Mouse (Mus musculus) spleen, adult 18-20 months (tissue): ENCODE measurements around the gene Mum1.
"Not testable (repeated sequence)": the region's sequence is repeated elsewhere in the genome, so short reads cannot be mapped to it uniquely, and the experiment has no call there.

ENCODE experiments used
- DNase-seq, 2 experiments: peaks; one replicate each; pipeline ENCODE4 v3.0.0; 2022; ENCODE audit warnings: mixed read lengths in 2 of 2

Mum1 gene

GRCm38 (mm10) chr10:80208841-80209371 is 17.3 kb upstream of the Mum1 start:
- no peak for DNase-seq

GRCm38 (mm10) chr10:80211547-80212103 is 14.6 kb upstream of the Mum1 start:
- not testable (repeated sequence) for DNase-seq

GRCm38 (mm10) chr10:80215048-80215772 is 11.0 kb upstream of the Mum1 start:
- DNase-seq: no peak

DNA sequence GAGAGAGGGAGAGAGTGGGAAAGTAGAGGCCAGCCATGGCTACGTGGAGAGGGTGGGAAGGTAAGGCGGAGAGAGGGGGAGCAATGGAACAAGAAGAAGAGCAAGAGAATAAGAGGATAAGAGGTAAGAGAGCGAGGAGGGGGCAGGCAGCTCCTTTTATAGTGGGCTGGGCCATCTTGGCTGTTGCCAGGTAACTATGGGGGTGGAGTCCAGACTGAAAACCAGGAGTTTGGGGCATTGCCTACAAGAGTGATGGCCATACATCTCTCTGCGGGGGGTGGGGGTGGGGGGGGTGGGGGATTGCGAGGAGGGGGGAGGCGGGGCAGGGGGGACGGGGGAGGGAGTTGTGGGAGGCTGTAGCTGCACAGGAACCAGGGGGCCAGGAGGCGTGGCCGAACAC is 5.6 kb upstream of the Mum1 start:
- DNase-seq: no peak

DNA sequence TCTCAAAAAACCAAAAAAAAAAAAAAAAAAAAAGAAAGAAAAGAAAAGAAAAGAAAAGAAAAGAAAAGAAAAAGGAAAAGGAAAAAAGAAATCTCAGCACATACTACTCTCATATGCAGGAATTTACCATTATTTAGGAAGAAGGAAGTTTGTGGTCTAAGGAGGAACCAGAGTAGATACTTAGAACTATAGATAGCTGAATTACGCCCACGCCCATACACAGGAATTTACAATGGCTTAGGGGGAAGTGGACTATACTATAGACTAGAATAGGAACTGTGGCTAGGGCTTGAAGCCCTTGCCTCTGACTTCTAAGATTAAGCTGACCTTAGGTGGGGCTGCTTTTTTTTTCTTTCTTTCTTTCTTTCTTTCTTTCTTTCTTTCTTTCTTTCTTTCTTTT is 3.1 kb upstream of the Mum1 start:
- not testable (repeated sequence) for DNase-seq

GRCm38 (mm10) chr10:80226071-80226415 is 191 bp upstream of the Mum1 start:
- no peak for DNase-seq

GRCm38 (mm10) chr10:80227166-80227539 is 919 bp downstream of the Mum1 start:
- no peak for DNase-seq

DNA sequence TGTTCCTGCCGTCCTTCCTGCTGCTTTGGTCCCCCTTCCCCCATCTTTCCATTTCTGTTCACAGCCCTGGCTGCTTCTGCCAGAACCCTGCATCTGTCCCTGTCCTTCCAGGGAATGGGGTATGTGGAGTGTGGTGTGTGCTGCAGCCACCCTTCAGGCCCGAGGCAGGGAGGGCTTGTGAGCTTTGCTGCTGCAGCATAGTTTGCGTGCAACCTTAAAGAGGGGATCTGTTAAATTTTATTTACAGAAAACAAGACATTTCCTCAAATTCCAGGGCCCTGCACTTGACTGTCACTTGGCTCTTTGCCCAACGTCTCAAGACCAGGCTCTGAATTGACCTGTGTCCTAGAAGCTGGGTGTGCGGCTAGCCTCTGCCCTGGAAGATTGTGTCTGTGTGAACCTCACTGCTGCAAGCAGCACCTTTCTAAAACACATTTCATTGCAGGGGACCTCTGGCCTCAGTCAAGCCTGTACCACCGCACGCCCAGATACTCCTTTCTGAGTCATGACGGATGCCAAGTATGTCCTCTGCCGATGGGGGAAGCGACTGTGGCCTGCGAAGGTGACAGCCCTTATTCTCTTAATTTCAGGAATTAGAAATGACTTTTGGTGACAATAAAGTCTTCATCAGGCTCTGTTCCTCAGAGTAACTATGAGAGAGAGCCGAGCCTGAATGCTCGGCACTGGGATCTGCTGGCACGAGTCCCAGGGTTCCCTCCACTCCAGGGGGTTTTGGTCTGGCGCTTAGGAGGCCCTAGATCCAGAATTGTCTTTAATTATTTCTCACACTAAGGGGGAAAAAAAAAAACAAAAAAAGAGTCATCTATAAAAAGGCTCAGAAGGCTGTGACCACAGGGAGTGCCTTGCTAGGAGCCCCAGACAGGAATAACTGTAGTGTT is 1.9 kb downstream of the Mum1 start:
- no peak for DNase-seq

GRCm38 (mm10) chr10:80236145-80236825 is 10.1 kb downstream of the Mum1 start:
- DNase-seq: no peak

- no peak for DNase-seq
These were observed 10.8 kb downstream of the Mum1 start for GRCm38 (mm10) chr10:80237020-80237419.

- DNase-seq: no peak
These were observed 12.1 kb downstream of the Mum1 start for GRCm38 (mm10) chr10:80238306-80238705.

DNA sequence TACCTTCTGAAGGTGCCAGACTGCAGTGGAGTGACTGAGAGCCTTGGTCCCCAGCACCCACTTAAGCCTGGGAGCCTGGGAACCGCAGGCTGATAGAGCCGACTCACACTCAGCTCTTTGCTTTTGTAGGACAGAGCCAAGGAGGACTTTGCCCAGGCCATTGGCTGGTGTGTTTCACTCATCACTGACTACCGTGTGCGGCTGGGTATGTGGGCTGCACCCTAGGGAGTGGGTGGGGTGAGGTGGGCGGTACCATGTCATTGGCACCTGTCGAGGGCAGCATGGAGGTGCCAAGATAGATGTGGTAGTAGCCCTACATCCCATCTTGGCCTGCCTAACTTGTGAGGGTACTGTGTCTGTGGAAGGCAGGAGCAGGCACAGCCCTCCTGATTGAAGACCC is 13.6 kb downstream of the Mum1 start:
- no peak for DNase-seq

- no peak for DNase-seq
These were observed 15.9 kb downstream of the Mum1 start for GRCm38 (mm10) chr10:80242088-80242487.

- no peak for DNase-seq
These were observed 16.4 kb downstream of the Mum1 start for GRCm38 (mm10) chr10:80242607-80243006.

- no peak for DNase-seq
These were observed 18.7 kb downstream of the Mum1 start for GRCm38 (mm10) chr10:80244791-80245399.

DNA sequence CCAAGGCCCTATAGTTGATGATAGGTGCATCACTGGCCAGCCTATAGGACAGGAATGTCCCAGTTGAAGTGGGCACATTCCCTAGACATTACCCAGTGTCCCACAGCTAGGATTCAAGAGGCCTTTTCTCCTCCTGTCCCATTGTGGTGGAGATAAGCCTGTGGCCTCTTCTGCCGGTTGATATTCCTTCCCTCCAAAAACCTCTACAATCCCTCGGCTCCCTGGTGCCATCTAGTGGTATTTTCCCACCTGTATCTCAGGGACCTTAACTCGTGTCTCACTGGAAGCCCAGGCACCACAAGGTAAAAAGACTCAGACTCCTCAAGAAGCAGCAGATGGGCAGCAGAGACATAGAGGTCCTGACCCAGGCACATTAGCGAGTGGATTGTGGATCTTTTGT is 19.4 kb downstream of the Mum1 start:
- peak; percentile 52 to 75 for DNase-seq

DNA sequence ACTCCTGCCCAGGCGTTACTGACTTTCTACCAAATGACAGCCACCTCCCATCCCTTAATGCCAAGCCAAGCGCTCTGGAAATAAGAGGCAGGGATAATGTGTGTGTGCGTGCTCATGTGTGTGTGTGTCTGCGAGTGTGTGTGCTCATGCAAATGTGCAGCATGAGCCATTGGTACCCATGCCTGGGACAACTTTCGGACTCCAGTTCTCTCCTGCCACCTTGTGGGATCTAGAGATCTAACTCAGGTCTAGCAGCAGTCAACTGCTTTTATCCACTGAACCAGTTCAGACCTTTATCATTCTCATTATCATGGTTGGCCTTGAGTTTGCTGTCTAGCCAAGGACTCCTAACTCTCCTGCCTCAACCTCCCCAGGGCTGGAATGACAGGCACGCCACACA is 21.6 kb downstream of the Mum1 start:
- no peak for DNase-seq

- DNase-seq: not testable (repeated sequence)
These were observed 22.2 kb downstream of the Mum1 start for GRCm38 (mm10) chr10:80248437-80248836.

- DNase-seq: peak; percentile 90 to 91
These were observed 22.9 kb downstream of the Mum1 start, which contains the start of gene Ndufs7 for GRCm38 (mm10) chr10:80248971-80249640. Gene Ndufs7 (plus strand): TSS chr10:80249121.

- DNase-seq: no peak
These were observed 23.8 kb downstream of the Mum1 start for GRCm38 (mm10) chr10:80250059-80250458.

- no peak for DNase-seq
These were observed 24.3 kb downstream of the Mum1 start for GRCm38 (mm10) chr10:80250573-80250972.

DNA sequence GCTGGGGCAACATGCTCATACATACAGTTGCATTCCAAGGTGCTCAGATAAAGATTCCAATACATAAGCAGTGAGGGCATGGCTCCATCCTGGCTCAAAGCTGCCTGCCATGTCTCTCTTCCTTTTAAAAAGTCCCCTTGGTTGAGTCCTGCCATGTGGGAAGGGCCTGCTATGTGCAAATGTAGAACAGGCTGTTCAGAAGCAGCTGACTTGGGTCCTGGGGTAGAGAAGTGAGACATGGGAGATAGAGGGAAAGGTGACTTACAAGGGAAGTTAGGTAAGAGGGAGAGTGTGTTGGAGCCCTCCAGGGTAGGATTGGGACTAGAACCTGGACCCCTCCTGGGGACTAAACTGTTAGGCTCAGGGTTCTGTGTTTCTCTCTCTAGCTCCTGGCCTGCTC is 25.8 kb downstream of the Mum1 start:
- no peak for DNase-seq
